Mouse (Mus musculus) forebrain, postnatal 0 days (tissue): ENCODE measurements around the gene Trim54. TPM values are rescaled to one million over a fixed set of nuclear protein-coding genes. Genes with fewer than 3 reads are reported as not detected.

Source experiments
- ATAC-seq: fragments of 200-750 bp; cut with Nextera tagmentation; 2 replicates; pipeline ENCODE4 v1.8.0; 2017; ENCODE audit warnings: mild to moderate bottlenecking, moderate library complexity
- DNase-seq: peaks from one replicate; pipeline ENCODE4 v3.0.0-alpha.2; 2015
- H3K27ac ChIP-seq: fragments of 300-500 bp; sonication (generic); 2 replicates; pipeline ENCODE4 v1.5.1; 2014; ENCODE audit warnings: low read depth, mild to moderate bottlenecking, antibody characterized with exemption, low read length, moderate library complexity, mixed read lengths
- H3K27me3 ChIP-seq: fragments of 300-500 bp; sonication (generic); 2 replicates; pipeline ENCODE4 v1.6.1; 2014; ENCODE audit warnings: mild to moderate bottlenecking, low read length, mixed read lengths; ENCODE audit not compliant: insufficient read depth
- H3K36me3 ChIP-seq: fragments of 300-500 bp; sonication (generic); 2 replicates; pipeline ENCODE4 v1.6.1; 2014; ENCODE audit warnings: mild to moderate bottlenecking, moderate library complexity; ENCODE audit not compliant: insufficient read depth
- H3K4me1 ChIP-seq: fragments of 300-500 bp; sonication (generic); 2 replicates; pipeline ENCODE4 v1.6.1; 2014; ENCODE audit warnings: antibody characterized with exemption; ENCODE audit not compliant: insufficient read depth
- H3K4me2 ChIP-seq: fragments of 300-500 bp; sonication (generic); 2 replicates; pipeline ENCODE4 v1.6.1; 2014; ENCODE audit warnings: low read depth, mild to moderate bottlenecking, moderate library complexity
- H3K4me3 ChIP-seq: fragments of 300-500 bp; sonication (generic); 2 replicates; pipeline ENCODE4 v1.5.1; 2014; ENCODE audit warnings: low read depth, low read length, mixed read lengths
- H3K9ac ChIP-seq: fragments of 300-500 bp; sonication (generic); 2 replicates; pipeline ENCODE4 v1.6.1; 2014; ENCODE audit warnings: mild to moderate bottlenecking
- H3K9me3 ChIP-seq: fragments of 300-500 bp; sonication (generic); 2 replicates; pipeline ENCODE4 v1.6.1; 2016; ENCODE audit warnings: low read length
- CTCF ChIP-seq: sonication (generic); IDR thresholded peaks from 2 replicates; pipeline ENCODE4 v1.5.1; 2016; ENCODE audit warnings: antibody characterized with exemption, control low read depth, low read depth
- WGBS: fragments of 180-500 bp; shearing (Covaris S2); extraction: QIAGEN DNeasy Blood & Tissue Kit; methylation state at CpG from one replicate; pipeline ENCODE4 v1.1.7; 2014; 5-methylcytosine and 5-hydroxymethylcytosine counted together
- polyA plus RNA-seq: library from polyadenylated mRNA; unstranded; fragments of >200 nt; fragmentation: Nextera tagmentation; extraction: Ambion mirVana; gene quantifications from 2 replicates; pipeline ENCODE4 v1.2.1, GENCODE M21; 2015
- total RNA-seq: library from RNA; depleted of rRNA; stranded (reverse); fragments of >200 nt; gene quantifications from 2 replicates; pipeline ENCODE4 v1.2.3, GENCODE M21; 2014

The Trim54 gene
- total and polyA plus RNA-seq, 2 experiments from 2014 or later, result not detected

DNA sequence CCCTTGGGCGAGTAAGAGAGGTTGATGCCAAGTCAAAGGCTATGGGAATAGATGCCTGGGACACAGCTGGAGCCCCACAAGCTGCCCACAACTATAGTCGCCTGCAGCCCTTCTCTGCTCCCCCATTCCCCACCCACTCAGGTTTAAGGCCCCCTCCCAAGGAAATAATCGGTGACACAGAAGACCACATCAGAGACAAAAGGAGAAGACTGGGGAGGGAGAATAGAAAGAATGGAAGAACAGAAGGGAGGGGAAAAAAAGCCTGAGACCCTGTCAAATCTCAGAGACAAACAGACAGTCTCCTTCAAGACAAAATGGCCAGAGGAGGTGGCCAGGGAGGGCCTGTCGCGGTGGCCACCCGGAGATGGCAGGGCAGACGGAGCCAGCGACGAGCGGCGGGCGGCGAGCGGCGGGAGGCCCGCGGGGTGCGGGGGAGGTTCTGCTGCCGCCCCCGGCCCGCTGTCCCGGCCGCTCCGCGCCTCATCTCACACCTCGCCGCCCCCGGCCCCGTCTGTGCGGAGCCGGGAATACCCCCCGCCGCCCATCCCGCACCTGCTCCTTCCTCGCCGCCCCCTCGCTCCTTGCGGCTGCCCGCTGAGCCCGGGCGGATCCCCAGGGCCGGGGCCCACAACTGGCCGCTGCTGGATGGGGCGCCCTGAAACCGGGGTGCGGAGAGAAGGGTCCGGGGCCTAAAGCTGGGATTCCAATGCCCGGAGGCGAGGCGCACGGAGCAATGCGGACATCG lies 24.1 kb upstream of the Trim54 start:
- Histone ChIP-seq H3K9ac (peak overlapping the region; percentile 22; the same call in 1 of the 2 replicates), H3K27ac (no peak overlapping the region), H3K9me3 (no peaks in the 10 kb centered on the region), H3K4me1 (peaks cover 13% of the 10 kb centered on the region; the same call in 1 of the 2 replicates), H3K27me3 (peaks cover 57% of the 10 kb centered on the region), H3K36me3 (no peaks in the 10 kb centered on the region), H3K4me3 (peak overlapping the region; percentile 32), H3K4me2 (peak overlapping the region; percentile 55)
- 3% methylated on average over 37 of the region's 53 CpGs for WGBS
- DNase-seq (peak; percentile 29), ATAC-seq (no peak)
- no peak for TF ChIP-seq CTCF

- DNase-seq (peak; percentile 67), ATAC-seq (peak; percentile 25; the same call in 1 of the 2 replicates)
- Histone ChIP-seq H3K4me2 (peak overlapping the region; percentile 55), H3K36me3 (no peaks in the 10 kb centered on the region), H3K9me3 (no peaks in the 10 kb centered on the region), H3K4me3 (peak overlapping the region; percentile 32), H3K27me3 (peaks cover 65% of the 10 kb centered on the region), H3K9ac (peak overlapping the region; percentile 22; the same call in 1 of the 2 replicates), H3K4me1 (peaks cover 13% of the 10 kb centered on the region; the same call in 1 of the 2 replicates), H3K27ac (no peak overlapping the region)
- 2% methylated on average over 54 of the region's 54 CpGs for whole genome bisulfite sequencing
- no peak for TF ChIP-seq CTCF
These were observed 23.1 kb upstream of the Trim54 start for GRCm38 (mm10) chr5:31093151-31094041.

DNA sequence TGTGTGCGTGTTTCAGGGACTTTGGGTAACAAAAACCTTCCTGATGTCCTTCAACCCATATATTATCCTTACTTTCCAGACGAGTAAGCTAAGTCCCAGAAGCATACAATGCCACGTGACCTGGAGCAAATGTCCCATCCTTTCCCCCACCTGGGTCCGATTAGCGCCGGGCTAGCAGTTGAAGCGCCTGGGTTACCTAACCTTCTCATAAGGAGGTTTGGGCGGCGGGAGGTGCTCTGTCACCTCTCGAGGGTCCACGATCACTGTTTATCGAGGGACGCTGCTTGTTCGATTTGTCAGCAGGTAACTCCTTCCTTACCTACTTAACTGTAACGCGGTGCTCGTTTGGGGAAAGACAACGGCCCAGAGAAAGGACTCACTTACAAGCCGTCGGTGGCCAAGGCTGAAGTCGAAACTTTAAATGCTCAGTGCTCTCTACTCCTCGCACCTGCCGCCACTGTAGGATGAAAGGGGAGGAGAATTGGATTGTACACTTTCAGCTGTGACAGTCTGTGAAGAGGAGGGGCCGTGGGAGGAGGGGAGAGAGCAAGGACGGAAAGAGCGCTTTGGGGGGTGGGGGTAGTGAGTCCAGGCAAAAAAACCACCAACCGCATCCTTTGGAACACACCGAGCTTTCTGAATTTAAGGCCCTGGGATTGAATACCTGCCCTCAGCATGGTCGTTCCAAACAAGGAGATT lies 22.3 kb upstream of the Trim54 start:
- Histone ChIP-seq H3K9ac (no peak overlapping the region), H3K4me1 (peaks cover 13% of the 10 kb centered on the region; the same call in 1 of the 2 replicates), H3K27ac (no peak overlapping the region), H3K4me3 (peak overlapping the region; percentile 13; the same call in 1 of the 2 replicates), H3K9me3 (no peaks in the 10 kb centered on the region), H3K4me2 (peak overlapping the region; percentile 55), H3K36me3 (no peaks in the 10 kb centered on the region), H3K27me3 (peaks cover 66% of the 10 kb centered on the region)
- 2% methylated on average over 29 of the region's 29 CpGs for WGBS
- no peak for TF ChIP-seq CTCF
- DNase-seq, result no peak
- no peak for ATAC-seq

- Histone ChIP-seq H3K9me3 (no peaks in the 10 kb centered on the region), H3K4me1 (peaks cover 13% of the 10 kb centered on the region; the same call in 1 of the 2 replicates), H3K9ac (no peak overlapping the region), H3K27me3 (peaks cover 66% of the 10 kb centered on the region), H3K36me3 (no peaks in the 10 kb centered on the region), H3K4me2 (peak overlapping the region; percentile 28), H3K27ac (no peak overlapping the region), H3K4me3 (peak overlapping the region; percentile 13)
- ATAC-seq, result peak; percentile 64
- peak; percentile 31 for DNase-seq
- TF ChIP-seq CTCF, result peak; percentile 26; the same call in 1 of the 2 replicates
- 2% methylated on average over 59 of the region's 59 CpGs for WGBS
These were observed 21.5 kb upstream of the Trim54 start for GRCm38 (mm10) chr5:31094799-31095691.

DNA sequence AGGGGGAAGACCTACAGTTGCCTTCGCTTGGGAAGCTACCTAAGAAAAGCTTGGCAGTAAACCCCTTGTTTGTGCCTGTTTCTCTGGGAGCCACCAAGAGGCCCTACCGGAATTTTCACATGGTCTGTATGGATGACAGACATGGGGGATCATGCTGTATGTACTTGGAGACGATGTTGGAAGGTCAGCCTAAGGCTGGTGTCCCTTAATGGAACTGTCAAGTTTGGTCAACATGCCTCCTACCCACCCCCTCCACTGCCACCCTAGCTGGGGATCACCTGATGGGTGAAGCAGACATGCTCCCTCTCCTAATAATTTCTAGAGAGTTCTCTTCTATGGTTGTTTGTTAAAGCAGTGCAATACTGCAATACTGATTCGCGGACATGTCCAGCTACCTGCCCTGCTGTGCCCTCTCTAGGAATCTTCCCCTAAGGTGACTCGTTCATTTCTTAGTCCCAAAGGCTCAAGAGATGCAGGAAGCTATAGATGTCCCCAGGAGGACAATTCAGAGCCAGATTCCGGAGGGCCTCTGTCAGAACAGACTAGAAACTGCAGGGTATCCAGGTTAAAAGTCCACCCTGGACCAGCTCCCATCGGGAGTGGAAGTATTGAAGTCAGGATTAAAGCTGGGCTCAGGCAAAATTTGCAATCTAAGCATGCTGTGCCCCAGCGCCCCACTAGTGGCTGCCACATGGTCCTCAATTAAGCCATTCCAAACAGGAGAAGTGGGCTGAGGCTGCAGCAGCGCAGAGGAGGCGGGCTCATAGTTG lies 20.6 kb upstream of the Trim54 start:
- H3K9ac ChIP-seq, result no peak overlapping the region
- peak overlapping the region; percentile 28; the same call in 1 of the 2 replicates for H3K4me2 ChIP-seq
- peaks cover 13% of the 10 kb centered on the region; the same call in 1 of the 2 replicates for H3K4me1 ChIP-seq
- WGBS, result 17% methylated on average over 11 of the region's 11 CpGs
- peaks cover 58% of the 10 kb centered on the region for H3K27me3 ChIP-seq
- no peaks in the 10 kb centered on the region for H3K9me3 ChIP-seq
- H3K4me3 ChIP-seq, result peak overlapping the region; percentile 11; the same call in 1 of the 2 replicates
- TF ChIP-seq CTCF, result 0 out of 2 replicates have a peak, but pooled peaks have one; percentile 5
- no peak overlapping the region for H3K27ac ChIP-seq
- no peak for DNase-seq
- no peak for ATAC-seq
- H3K36me3 ChIP-seq, result no peaks in the 10 kb centered on the region
